ENCODE assay signal across 16 mouse cellular contexts in genomic region chr11:23028957-23029356, GRCm38 (mm10). TPM values are rescaled to one million over a fixed set of nuclear protein-coding genes. Genes with fewer than 3 reads are reported as not detected.
"Had no signal": no experiment of that assay in that cellular context is flagged by ENCODE, and none has a peak within 500 bp of the region (broad histone marks: within the 10 kb centered on the region; RNA-seq: fewer than 3 reads in every experiment).

No protein-coding gene starts in this region.

- ATAC-seq: lung, postnatal 0 days had no signal

- H3K27me3 ChIP-seq: megakaryocyte, embryonic 14.5 days had no signal

- H3K9ac ChIP-seq: lung, embryonic 14.5 days had no signal

- H3K4me2 ChIP-seq: liver, embryonic 11.5 days; lung, embryonic 14.5 days; midbrain, embryonic 11.5 days had no signal

- H3K9me3 ChIP-seq: megakaryocyte, embryonic 14.5 days had no signal

- H3K27ac ChIP-seq: left cerebral cortex, adult 2 months; macrophage had no signal

- DNase-seq: kidney, adult 2 months; kidney, postnatal 10 days; kidney, postnatal 36 days; layer of hippocampus, postnatal 36 days; lung, embryonic 14.5 days; midbrain, embryonic 14.5 days; thymus, adult 18-20 months; thymus, postnatal 36 days had no signal

- H3K4me3 ChIP-seq: left cerebral cortex, adult 2 months; megakaryocyte, embryonic 14.5 days had no signal

- H3K4me1 ChIP-seq: megakaryocyte, embryonic 14.5 days had no signal

RNA-seq across cellular contexts. Expression of gene Fam161a, which starts 21.6 kb away (rescaled TPM):
- polyA plus RNA-seq: small intestine, adult 2 months had no signal

RNA-seq across cellular contexts. Expression of gene Gm28048, which starts 47.1 kb away (rescaled TPM):
- total RNA-seq: midbrain, postnatal 0 days had no signal
- polyA plus RNA-seq: small intestine, adult 2 months had no signal
